Comparison of ENCODE assay signal across 22 mouse cellular contexts in the genomic region with DNA sequence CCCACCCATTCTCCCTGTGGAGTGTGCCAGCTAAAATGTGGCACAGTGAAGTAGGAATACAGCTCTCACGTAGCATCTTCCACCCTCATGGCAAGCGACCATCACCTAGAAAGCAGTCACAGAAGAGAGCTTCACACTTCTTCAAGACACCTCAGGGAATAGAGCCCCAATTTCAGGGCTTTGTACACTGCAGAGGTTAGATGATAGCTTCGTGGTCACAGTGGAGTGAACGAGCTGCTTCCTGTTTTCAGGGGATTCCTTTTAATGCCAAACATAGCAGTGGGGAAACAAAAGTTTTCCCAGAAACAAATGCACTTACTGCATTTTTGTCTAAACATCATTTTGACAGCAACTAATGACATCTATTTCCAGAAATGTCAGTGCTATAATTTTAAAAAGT. TPM values are rescaled to one million over a fixed set of nuclear protein-coding genes. Genes with fewer than 3 reads are reported as not detected.
DNase-seq lines count a peak whose midpoint lies in the region; ATAC-seq lines count a peak whose summit lies in the region.
"Had no signal": no experiment of that assay in that cellular context is flagged by ENCODE, and none has a peak within 500 bp of the region (broad histone marks: within the 10 kb centered on the region; RNA-seq: fewer than 3 reads in every experiment).

No protein-coding gene starts in this region.

- H3K4me1 ChIP-seq in intestine, embryonic 15.5 days (replicated peaks): 0 out of 2 replicates have a peak, but pooled peaks cover 3% of the 10 kb centered on the region
- H3K4me1 ChIP-seq: embryonic facial prominence, embryonic 15.5 days; forebrain, embryonic 15.5 days; hindbrain, embryonic 15.5 days; limb, embryonic 12.5 days had no signal

- H3K9me3 ChIP-seq in intestine, embryonic 15.5 days: no peaks in the 10 kb centered on the region
- H3K9me3 ChIP-seq: embryonic facial prominence, embryonic 15.5 days; forebrain, embryonic 15.5 days; heart, embryonic 10.5 days; hindbrain, embryonic 15.5 days; kidney, embryonic 15.5 days; limb, embryonic 12.5 days had no signal

- no peak overlapping the region for H3K4me3 ChIP-seq in intestine, embryonic 15.5 days (replicated peaks)
- H3K4me3 ChIP-seq: embryonic facial prominence, embryonic 15.5 days; forebrain, embryonic 15.5 days; heart, embryonic 10.5 days; hindbrain, embryonic 15.5 days; kidney, embryonic 15.5 days; limb, embryonic 12.5 days had no signal

- no peaks in the 10 kb centered on the region for H3K27me3 ChIP-seq in intestine, embryonic 15.5 days (replicated peaks)
- H3K27me3 ChIP-seq: embryonic facial prominence, embryonic 15.5 days; forebrain, embryonic 15.5 days; hindbrain, embryonic 15.5 days; kidney, embryonic 15.5 days; limb, embryonic 12.5 days had no signal

- DNase-seq in A20 (ENCODE audit: low read depth, low spot score): peak; percentile 40
- DNase-seq in CD4-positive helper T cell, adult 2 months (ENCODE audit: low read depth, low spot score): peak; percentile 12
- DNase-seq: adrenal gland, adult 8-10 months; cerebellum, adult 8-10 months; gastrocnemius, postnatal 25 days; liver, postnatal 0 days; lung, postnatal 10 days; midbrain, embryonic 14.5 days; right cerebral cortex, postnatal 14 days; thymus, adult 18-20 months had no signal

- H3K27ac ChIP-seq in intestine, embryonic 15.5 days: no peak overlapping the region
- H3K27ac ChIP-seq: embryonic facial prominence, embryonic 15.5 days; forebrain, embryonic 15.5 days; heart, embryonic 10.5 days; hindbrain, embryonic 15.5 days; kidney, embryonic 15.5 days; limb, embryonic 12.5 days had no signal

- H3K9ac ChIP-seq in intestine, embryonic 15.5 days: no peak overlapping the region
- H3K9ac ChIP-seq: embryonic facial prominence, embryonic 15.5 days; forebrain, embryonic 15.5 days; hindbrain, embryonic 15.5 days; kidney, embryonic 15.5 days; limb, embryonic 12.5 days; liver, postnatal 0 days had no signal

- ATAC-seq in common myeloid progenitor, adult 5-6 weeks (replicated peaks; ENCODE audit: low read depth, poor library complexity, severe bottlenecking): peak; percentile 71
- ATAC-seq in neutrophil, adult 5-6 weeks (ENCODE audit: extremely low read depth, insufficient number of reproducible peaks, low FRiP score, poor library complexity, severe bottlenecking): peak; percentile 51; the same call in 1 of the 2 replicates
- ATAC-seq in inflammation-experienced regulatory T-cells, adult 6 months: no peak
- ATAC-seq in frontal cortex, adult (ENCODE audit: low TSS enrichment): no peak
- ATAC-seq in intestine, embryonic 15.5 days: no peak
- ATAC-seq: forebrain, embryonic 15.5 days; liver, postnatal 0 days had no signal

- no peak overlapping the region for H3K4me2 ChIP-seq in intestine, embryonic 15.5 days (replicated peaks)
- H3K4me2 ChIP-seq: embryonic facial prominence, embryonic 15.5 days; forebrain, embryonic 15.5 days; hindbrain, embryonic 15.5 days; kidney, embryonic 15.5 days; limb, embryonic 12.5 days; liver, embryonic 11.5 days had no signal

- no peaks in the 10 kb centered on the region for H3K36me3 ChIP-seq in intestine, embryonic 15.5 days

- 69% methylated on average over 4 of the region's 4 CpGs for WGBS in intestine, embryonic 15.5 days

RNA-seq across cellular contexts. Expression of a gene that starts 27.3 kb away (rescaled TPM):
- total RNA-seq in common myeloid progenitor, adult 5-6 weeks (2017): 4.4 and 6.2 TPM in 2 replicates
- 2.9 and 3.1 TPM in 2 replicates for total RNA-seq in neutrophil, adult 5-6 weeks (2017)
- polyA plus RNA-seq in inflammation-experienced regulatory T-cells, adult 6 months (2017; shearing (Covaris generic)): 10 to 100 TPM; 16.5 to 35.9 (median 32.7) TPM
- polyA plus RNA-seq in intestine, embryonic 15.5 days (2015; fragmentation: Nextera tagmentation; extraction: Ambion mirVana): 2.5 and 3.2 TPM in 2 replicates

Comparison
In these comparisons a context has a peak if more than half of its experiments do, and no peak if none do; other contexts are left out.
1. ATAC-seq: peak in common myeloid progenitor, adult 5-6 weeks (single experiment) and neutrophil, adult 5-6 weeks (single experiment); none in inflammation-experienced regulatory T-cells, adult 6 months (single experiment), frontal cortex, adult (single experiment) and intestine, embryonic 15.5 days (single experiment).